Mouse (Mus musculus) cerebellum, adult 2 months (tissue): Measurements from ENCODE around the gene Ubqln4.

Source experiments
- CTCF ChIP-seq: fragments of 200-500 bp; IDR thresholded peaks from 2 replicates; pipeline ENCODE4 v1.5.1; 2011; ENCODE audit warnings: low read depth, mild to moderate bottlenecking, control low read depth, low read length, moderate library complexity, borderline replicate concordance; ENCODE audit not compliant: insufficient read depth
- POLR2A ChIP-seq: fragments of 200-500 bp; IDR thresholded peaks from 2 replicates; pipeline ENCODE4 v1.6.1; 2011; ENCODE audit warnings: low read length, control low read depth, borderline replicate concordance; ENCODE audit not compliant: insufficient read depth

GRCm38 (mm10) chr3:88509250-88509649 lies 44.3 kb upstream of the Ubqln4 start:
- TF ChIP-seq CTCF = no peak
- no peak for TF ChIP-seq POLR2A
